Mouse (Mus musculus) CH12.LX (cell line): ENCODE measurements around the gene Arl15.

ENCODE experiments used
- E2F4 ChIP-seq: IDR thresholded peaks from 2 replicates; pipeline ENCODE4 v1.6.1; 2011; ENCODE audit warnings: low read depth, low read length, improper control_type of control experiment; ENCODE audit not compliant: insufficient replicate concordance
- GABPA ChIP-seq: IDR thresholded peaks from 2 replicates; pipeline ENCODE4 v1.6.1; 2012; ENCODE audit warnings: low read depth, low read length, improper control_type of control experiment, inconsistent platforms; ENCODE audit not compliant: insufficient replicate concordance
- HCFC1 ChIP-seq: IDR thresholded peaks from 2 replicates; pipeline ENCODE4 v1.6.1; 2012; ENCODE audit warnings: low read depth, mild to moderate bottlenecking, inconsistent platforms, low read length, improper control_type of control experiment

DNA sequence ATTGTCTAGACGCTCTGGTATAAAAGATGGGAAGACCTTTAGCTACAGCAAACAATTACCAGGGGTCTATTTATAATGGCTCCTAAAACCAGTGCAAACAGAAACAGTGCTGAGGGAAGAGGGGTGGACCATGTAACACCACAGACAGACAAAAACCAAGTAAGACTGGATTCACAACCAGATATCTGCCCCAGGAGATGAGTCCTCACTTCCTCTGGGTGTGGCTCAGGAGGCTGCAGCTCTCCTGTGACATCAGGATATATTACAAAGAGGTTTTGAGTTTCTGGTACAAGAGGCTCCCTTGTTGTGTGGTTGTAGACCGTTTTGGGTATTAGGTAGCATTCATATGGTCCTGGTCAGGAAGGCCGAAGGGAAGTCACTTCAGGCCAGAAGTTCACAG, 36.5 kb downstream of the Arl15 start:
- TF ChIP-seq E2F4 (no peak), HCFC1 (no peak), GABPA (no peak)
